Mouse (Mus musculus): Measurements from ENCODE around the gene Gm20747.
"Not testable (repeated sequence)": the region's sequence is repeated elsewhere in the genome, so short reads cannot be mapped to it uniquely, and the experiment has no call there.

The Gm20747 gene

GRCm38 (mm10) chrY:53418191-53418590 lies at the start of gene Gm20747:
Gene Gm20747 (minus strand): TSS chrY:53418291.
- DNase-seq (ENCODE audit: extremely low read depth, low read depth, low spot score), result not testable (repeated sequence)
